Mouse (Mus musculus): ENCODE data around the gene Stx17. TPM values are rescaled to one million over a fixed set of nuclear protein-coding genes. Genes with fewer than 3 reads are reported as not detected.
A peak's percentile ranks its signal among the peaks of the same experiment; 100 is the strongest.

The Stx17 gene
- polyA plus RNA-seq, 1 experiment from 2014 or later: 29.2 TPM

- ATAC-seq (ENCODE audit: low read depth): no peak
- WGBS: 86% methylated on average over 3 of the region's 3 CpGs
- Histone ChIP-seq H3K9ac (ENCODE audit: low read length) (no peak overlapping the region), H3K9me3 (ENCODE audit: control insufficient read depth, low read length) (no peaks in the 10 kb centered on the region), H3K4me1 (replicated peaks; ENCODE audit: control insufficient read depth, insufficient read depth, low read length) (no peaks in the 10 kb centered on the region), H3K27ac (ENCODE audit: low read length) (no peak overlapping the region), H3K4me2 (ENCODE audit: low read depth, low read length) (no peak overlapping the region), H3K27me3 (ENCODE audit: control insufficient read depth, insufficient read depth, low read depth, low read length) (no peaks in the 10 kb centered on the region), H3K4me3 (ENCODE audit: low read length) (no peak overlapping the region), H3K36me3 (ENCODE audit: control insufficient read depth, insufficient read depth, low read length) (peaks cover 10% of the 10 kb centered on the region; the same call in 1 of the 2 replicates)
Observed at GRCm38 (mm10) chr4:48197925-48198324, 73.2 kb downstream of the Stx17 start.

- Histone ChIP-seq H3K4me2 (ENCODE audit: low read depth, low read length) (no peak overlapping the region), H3K27ac (ENCODE audit: low read length) (no peak overlapping the region), H3K4me3 (ENCODE audit: low read length) (no peak overlapping the region), H3K27me3 (ENCODE audit: control insufficient read depth, insufficient read depth, low read depth, low read length) (no peaks in the 10 kb centered on the region), H3K36me3 (ENCODE audit: control insufficient read depth, insufficient read depth, low read length) (peaks cover 12% of the 10 kb centered on the region; the same call in 1 of the 2 replicates), H3K9ac (ENCODE audit: low read length) (no peak overlapping the region), H3K4me1 (replicated peaks; ENCODE audit: control insufficient read depth, insufficient read depth, low read length) (no peaks in the 10 kb centered on the region), H3K9me3 (ENCODE audit: control insufficient read depth, low read length) (no peaks in the 10 kb centered on the region)
- 56% methylated on average over 8 of the region's 8 CpGs for WGBS
- ATAC-seq (ENCODE audit: low read depth): no peak
Observed at GRCm38 (mm10) chr4:48198447-48198846, 73.7 kb downstream of the Stx17 start.

- no peak overlapping the region for H3K27ac ChIP-seq (ENCODE audit: low read length)
- no peaks in the 10 kb centered on the region for H3K9me3 ChIP-seq (ENCODE audit: control insufficient read depth, low read length)
- ATAC-seq (ENCODE audit: low read depth): no peak
- no peak overlapping the region for H3K4me2 ChIP-seq (ENCODE audit: low read depth, low read length)
- WGBS: 90% methylated on average over 4 of the region's 4 CpGs
- H3K9ac ChIP-seq (ENCODE audit: low read length): no peak overlapping the region
- peaks cover 14% of the 10 kb centered on the region for H3K36me3 ChIP-seq (ENCODE audit: control insufficient read depth, insufficient read depth, low read length)
- H3K4me3 ChIP-seq (ENCODE audit: low read length): no peak overlapping the region
- H3K27me3 ChIP-seq (ENCODE audit: control insufficient read depth, insufficient read depth, low read depth, low read length): no peaks in the 10 kb centered on the region
- no peaks in the 10 kb centered on the region for H3K4me1 ChIP-seq (replicated peaks; ENCODE audit: control insufficient read depth, insufficient read depth, low read length)
Observed at GRCm38 (mm10) chr4:48203564-48203963, 78.8 kb downstream of the Stx17 start.

- 37% methylated on average over 2 of the region's 2 CpGs for WGBS
- Histone ChIP-seq H3K4me3 (ENCODE audit: low read length) (no peak overlapping the region), H3K36me3 (ENCODE audit: control insufficient read depth, insufficient read depth, low read length) (no peaks in the 10 kb centered on the region), H3K9ac (ENCODE audit: low read length) (no peak overlapping the region), H3K27ac (ENCODE audit: low read length) (no peak overlapping the region), H3K4me1 (replicated peaks; ENCODE audit: control insufficient read depth, insufficient read depth, low read length) (no peaks in the 10 kb centered on the region), H3K27me3 (ENCODE audit: control insufficient read depth, insufficient read depth, low read depth, low read length) (no peaks in the 10 kb centered on the region), H3K4me2 (ENCODE audit: low read depth, low read length) (no peak overlapping the region), H3K9me3 (ENCODE audit: control insufficient read depth, low read length) (no peaks in the 10 kb centered on the region)
- peak; percentile 57; the same call in 1 of the 2 replicates for ATAC-seq (ENCODE audit: low read depth)
Observed at GRCm38 (mm10) chr4:48225173-48225572, 100.5 kb downstream of the Stx17 start.

GRCm38 (mm10) chr4:48225604-48226003 is 100.9 kb downstream of the Stx17 start:
- WGBS: 32% methylated on average over 3 of the region's 3 CpGs

GRCm38 (mm10) chr4:48226800-48227199 is 102.1 kb downstream of the Stx17 start:
- H3K4me3 ChIP-seq (ENCODE audit: low read length): no peak overlapping the region
- no peaks in the 10 kb centered on the region for H3K4me1 ChIP-seq (replicated peaks; ENCODE audit: control insufficient read depth, insufficient read depth, low read length)
- 31% methylated on average over 3 of the region's 3 CpGs for WGBS
- H3K36me3 ChIP-seq (ENCODE audit: control insufficient read depth, insufficient read depth, low read length): no peaks in the 10 kb centered on the region
- peak; percentile 43; the same call in 1 of the 2 replicates for ATAC-seq (ENCODE audit: low read depth)
- no peak overlapping the region for H3K27ac ChIP-seq (ENCODE audit: low read length)
- H3K27me3 ChIP-seq (ENCODE audit: control insufficient read depth, insufficient read depth, low read depth, low read length): no peaks in the 10 kb centered on the region
- no peaks in the 10 kb centered on the region for H3K9me3 ChIP-seq (ENCODE audit: control insufficient read depth, low read length)
- H3K9ac ChIP-seq (ENCODE audit: low read length): no peak overlapping the region
- no peak overlapping the region for H3K4me2 ChIP-seq (ENCODE audit: low read depth, low read length)

More at GRCm38 (mm10) chr4:48225604-48226003, 100.9 kb downstream of the Stx17 start:
- Histone ChIP-seq H3K27ac (ENCODE audit: low read length) (no peak overlapping the region), H3K4me1 (replicated peaks; ENCODE audit: control insufficient read depth, insufficient read depth, low read length) (no peaks in the 10 kb centered on the region), H3K9me3 (ENCODE audit: control insufficient read depth, low read length) (no peaks in the 10 kb centered on the region), H3K4me2 (ENCODE audit: low read depth, low read length) (no peak overlapping the region), H3K4me3 (ENCODE audit: low read length) (no peak overlapping the region), H3K9ac (ENCODE audit: low read length) (no peak overlapping the region), H3K27me3 (ENCODE audit: control insufficient read depth, insufficient read depth, low read depth, low read length) (no peaks in the 10 kb centered on the region), H3K36me3 (ENCODE audit: control insufficient read depth, insufficient read depth, low read length) (no peaks in the 10 kb centered on the region)
- no peak for ATAC-seq (ENCODE audit: low read depth)

MicroRNA genes within 50 kb of the gene (microRNA counts, 519-probe panel; counts per million panel counts)
- 1,031 counts per million, percentile 9 among the panel's probes with 10 or more counts for microRNA mmu-miR-1958

Small RNAs within 50 kb of the gene (microRNA-seq; reads per million reads assigned to microRNA genes)
- not detected for gene Mir1958

Other genes starting within 250 kb of the Stx17 start
- 0.08 and 0.11 TPM in 2 replicates for gene Nr4a3, start 79.8 kb upstream of the Stx17 start, polyA plus RNA-seq (2015; fragmentation: Nextera tagmentation; extraction: Ambion mirVana)
- 88.4 and 95.8 TPM in 2 replicates for gene Erp44, start 154.6 kb downstream of the Stx17 start, polyA plus RNA-seq (2015; fragmentation: Nextera tagmentation; extraction: Ambion mirVana)
- 10.0 and 10.2 TPM in 2 replicates for gene Invs, start 154.8 kb downstream of the Stx17 start, polyA plus RNA-seq (2015; fragmentation: Nextera tagmentation; extraction: Ambion mirVana)